Mouse (Mus musculus): Measurements from ENCODE around the gene Clcn5.

DNA sequence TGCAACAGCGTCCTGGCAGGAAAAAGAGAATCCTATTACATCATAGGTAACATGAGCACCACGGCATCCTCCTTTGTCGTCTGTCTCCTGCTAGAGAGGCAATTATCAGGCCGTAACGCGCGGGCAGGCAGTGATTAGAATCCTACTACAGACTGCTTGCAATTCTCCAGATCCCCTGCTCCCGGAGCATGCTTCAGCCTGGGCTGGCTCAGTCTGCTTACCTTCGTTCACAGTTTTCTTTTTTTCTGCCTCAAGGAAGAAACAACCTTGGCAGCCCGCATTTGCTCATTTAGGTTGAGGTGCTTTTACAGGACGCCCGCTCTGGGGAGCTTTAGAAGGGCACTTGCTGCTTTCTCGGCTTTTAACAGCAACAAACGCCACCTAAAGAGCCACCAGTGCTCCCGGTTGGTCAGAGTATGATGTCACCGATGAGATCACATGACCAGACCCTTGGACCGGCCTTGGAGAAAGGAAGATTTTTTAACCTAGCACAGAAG lies 130.8 kb downstream of the Clcn5 start:
- TF ChIP-seq CTCF (IDR thresholded peaks at IDR 0.05; ENCODE audit: extremely low read depth, insufficient read depth, low read length): no peak
- no peak for TF ChIP-seq POLR2A (IDR thresholded peaks at IDR 0.05; ENCODE audit: extremely low read depth, insufficient read depth, low read length)

Measured in cortical plate, adult 2 months (tissue).